Mouse (Mus musculus): Measurements from ENCODE around the gene Nckap5.

DNA sequence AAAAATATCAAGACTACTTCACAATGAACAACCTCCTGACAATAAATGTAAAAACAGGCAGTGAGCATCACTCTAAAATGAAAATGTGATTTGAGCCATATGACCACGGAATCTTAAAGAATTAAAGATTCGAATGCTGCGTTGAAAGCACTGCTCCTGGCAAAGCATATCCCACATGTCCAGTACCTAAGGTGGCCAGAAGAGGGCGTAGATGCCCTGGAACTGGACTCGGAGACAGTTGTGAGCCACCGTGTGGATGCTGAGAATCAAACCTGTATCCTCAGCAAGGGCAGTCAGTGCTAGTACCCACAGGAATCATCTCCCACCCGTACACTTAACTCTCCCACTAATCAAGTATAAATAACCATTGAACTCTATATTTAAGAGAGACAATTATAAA is 333.9 kb downstream of the Nckap5 start:
- TF ChIP-seq CTCF (IDR thresholded peaks at IDR 0.05 in 2 of 3, conservative IDR thresholded peaks at IDR 0.05 in 1 of 3; ENCODE audit: control insufficient read depth in 1 of 3, insufficient read depth in 1 of 3, low read depth in 2 of 3, low read length in 3 of 3, poor library complexity in 1 of 3, severe bottlenecking in 1 of 3), result 0 out of 6 replicates have a peak, but pooled peaks of 1 of the 3 experiments have one; percentile 1
- no peak for TF ChIP-seq POLR2A (IDR thresholded peaks at IDR 0.05; ENCODE audit: control insufficient read depth in 1 of 2, insufficient read depth in 1 of 2, low read depth in 1 of 2, low read length in 2 of 2, poor library complexity in 1 of 2)

Data from MEL (cell line).